Mouse (Mus musculus) ES-E14 (cell line): Measurements from ENCODE around the gene Cntrob. TPM values are rescaled to one million over a fixed set of nuclear protein-coding genes. Genes with fewer than 3 reads are reported as not detected.
A peak's percentile ranks its signal among the peaks of the same experiment; 100 is the strongest.

Experiments used
- DNase-seq: peaks from one replicate; pipeline ENCODE4 v3.0.0-alpha.2; 2013; ENCODE audit warnings: low read depth, low spot score
- H3K27ac ChIP-seq: 2 replicates; pipeline ENCODE4 v1.5.1; 2012; ENCODE audit warnings: low read depth, mild to moderate bottlenecking, low read length, moderate library complexity, mixed read lengths; ENCODE audit not compliant: poor library complexity, insufficient read depth, severe bottlenecking
- H3K36me3 ChIP-seq: 2 replicates; pipeline ENCODE4 v1.6.1; 2012; ENCODE audit warnings: mild to moderate bottlenecking, low read length, moderate library complexity, mixed read lengths; ENCODE audit not compliant: control insufficient read depth, poor library complexity, insufficient read depth, severe bottlenecking
- H3K4me1 ChIP-seq, 2 experiments: fragments of 150-350 bp in 1 of 2; sonication (generic) in 1 of 2; 2 replicates each; pipeline ENCODE4 v1.6.1; 2012; ENCODE audit warnings: low read length in 2 of 2, mild to moderate bottlenecking in 1 of 2, mixed read lengths in 1 of 2; ENCODE audit not compliant: control insufficient read depth in 2 of 2, insufficient read depth in 2 of 2, poor library complexity in 1 of 2
- H3K4me3 ChIP-seq, 2 experiments: fragments of 150-350 bp in 1 of 2; sonication (generic) in 1 of 2; 2 replicates each; pipeline ENCODE4 v1.5.1; 2012; ENCODE audit warnings: low read length in 2 of 2, low read depth in 1 of 2, mild to moderate bottlenecking in 1 of 2, mixed read lengths in 1 of 2; ENCODE audit not compliant: insufficient read depth in 1 of 2, poor library complexity in 1 of 2, severe bottlenecking in 1 of 2
- H3K9ac ChIP-seq: 2 replicates; pipeline ENCODE4 v1.6.1; 2012; ENCODE audit warnings: low read depth, mild to moderate bottlenecking, low read length, mixed read lengths; ENCODE audit not compliant: poor library complexity, insufficient read depth, severe bottlenecking
- H3K9me3 ChIP-seq: fragments of 150-350 bp; sonication (generic); 2 replicates; pipeline ENCODE4 v1.6.1; 2012; ENCODE audit warnings: low read depth, mild to moderate bottlenecking, low read length; ENCODE audit not compliant: control insufficient read depth, insufficient read depth
- CHD2 ChIP-seq: IDR thresholded peaks from 2 replicates; pipeline ENCODE4 v1.6.1; 2014; ENCODE audit warnings: mild to moderate bottlenecking, low read depth, low read length, inconsistent platforms
- HCFC1 ChIP-seq: IDR thresholded peaks from 2 replicates; pipeline ENCODE4 v1.6.1; 2012; ENCODE audit warnings: low read length, inconsistent platforms, borderline replicate concordance; ENCODE audit not compliant: insufficient read depth
- MAFK ChIP-seq: IDR thresholded peaks from 2 replicates; pipeline ENCODE4 v1.6.1; 2014; ENCODE audit warnings: mild to moderate bottlenecking, low read depth, low read length, inconsistent platforms; ENCODE audit not compliant: insufficient read depth
- ZC3H11A ChIP-seq: IDR thresholded peaks from 2 replicates; pipeline ENCODE4 v1.6.1; 2012; ENCODE audit warnings: low read depth, mild to moderate bottlenecking, inconsistent platforms, low read length, borderline replicate concordance
- ZNF384 ChIP-seq: IDR thresholded peaks from 2 replicates; pipeline ENCODE4 v1.6.1; 2012; ENCODE audit warnings: low read depth, low read length, inconsistent platforms
- in situ Hi-C, 2 experiments: fragments of 600-800 bp; cut with MboI; formaldehyde crosslinking; loops; one replicate each; pipeline ENCODE4 v1.15.1; 2025; ENCODE audit warnings: low sequenced_read_pairs in 2 of 2, inconsistent platforms in 1 of 2; ENCODE audit not compliant: unreplicated experiment in 2 of 2
- total RNA-seq: library from RNA; depleted of rRNA; stranded (reverse); fragments of 300-350 nt; gene quantifications from 2 replicates; pipeline ENCODE4 v1.2.3, GENCODE M21; 2012

Cntrob gene
- total RNA-seq, 1 experiment: 23.0 TPM

- no peak overlapping the region for H3K4me3 ChIP-seq
- DNase-seq: no peak
- in situ Hi-C loops: loop anchor here in 1 of 2 experiments (10.0 kb wide), 2 partner anchors 125 to 255 kb away; no protein-coding TSS in a partner anchor
- TF ChIP-seq ZC3H11A: no peak
- TF ChIP-seq HCFC1: no peak
- no peak for TF ChIP-seq CHD2
- TF ChIP-seq ZNF384: no peak
- no peak for TF ChIP-seq MAFK
- H3K9ac ChIP-seq: no peak overlapping the region
- no peaks in the 10 kb centered on the region; a peak in 1 of 4 replicates for H3K4me1 ChIP-seq
- H3K36me3 ChIP-seq: no peaks in the 10 kb centered on the region
- H3K27ac ChIP-seq: no peak overlapping the region
- no peaks in the 10 kb centered on the region for H3K9me3 ChIP-seq
Measured at GRCm38 (mm10) chr11:69260111-69260510, 63.5 kb downstream of the Cntrob start.

GRCm38 (mm10) chr11:69258287-69258686, 65.3 kb downstream of the Cntrob start:
- Histone ChIP-seq H3K27ac (no peak overlapping the region), H3K36me3 (no peaks in the 10 kb centered on the region), H3K4me1 (no peaks in the 10 kb centered on the region; a peak in 1 of 4 replicates), H3K4me3 (no peak overlapping the region), H3K9ac (no peak overlapping the region), H3K9me3 (no peaks in the 10 kb centered on the region)
- in situ Hi-C loops: loop anchor here in 1 of 2 experiments (5.0 kb wide), 1 partner anchor 259 kb away; no protein-coding TSS in a partner anchor
- peak; percentile 76 for DNase-seq
- TF ChIP-seq MAFK (no peak), ZC3H11A (no peak), HCFC1 (no peak), CHD2 (no peak), ZNF384 (no peak)

GRCm38 (mm10) chr11:69257807-69258206, 65.8 kb downstream of the Cntrob start:
- no peak overlapping the region for H3K4me3 ChIP-seq
- no peak for DNase-seq
- TF ChIP-seq HCFC1: no peak
- peak; percentile 53; the same call in 1 of the 2 replicates for TF ChIP-seq ZC3H11A
- 0 out of 2 replicates have a peak, but pooled peaks have one; percentile 49 for TF ChIP-seq ZNF384
- no peak overlapping the region for H3K9ac ChIP-seq
- no peaks in the 10 kb centered on the region for H3K36me3 ChIP-seq
- in situ Hi-C loops: loop anchor here in 1 of 2 experiments (5.0 kb wide), 1 partner anchor 259 kb away; no protein-coding TSS in a partner anchor
- no peak overlapping the region for H3K27ac ChIP-seq
- no peaks in the 10 kb centered on the region; a peak in 1 of 4 replicates for H3K4me1 ChIP-seq
- H3K9me3 ChIP-seq: no peaks in the 10 kb centered on the region

- no peak overlapping the region for H3K4me3 ChIP-seq
- in situ Hi-C loops: loop anchor here in 1 of 2 experiments (5.0 kb wide), 1 partner anchor 260 kb away; no protein-coding TSS in a partner anchor
- H3K9ac ChIP-seq: no peak overlapping the region
- H3K9me3 ChIP-seq: no peaks in the 10 kb centered on the region
- no peaks in the 10 kb centered on the region; a peak in 1 of 4 replicates for H3K4me1 ChIP-seq
- TF ChIP-seq ZC3H11A (no peak), HCFC1 (no peak), ZNF384 (no peak), MAFK (no peak), CHD2 (no peak)
- no peaks in the 10 kb centered on the region for H3K36me3 ChIP-seq
- no peak for DNase-seq
- H3K27ac ChIP-seq: no peak overlapping the region
Measured at GRCm38 (mm10) chr11:69257072-69257471, 66.5 kb downstream of the Cntrob start.

DNA sequence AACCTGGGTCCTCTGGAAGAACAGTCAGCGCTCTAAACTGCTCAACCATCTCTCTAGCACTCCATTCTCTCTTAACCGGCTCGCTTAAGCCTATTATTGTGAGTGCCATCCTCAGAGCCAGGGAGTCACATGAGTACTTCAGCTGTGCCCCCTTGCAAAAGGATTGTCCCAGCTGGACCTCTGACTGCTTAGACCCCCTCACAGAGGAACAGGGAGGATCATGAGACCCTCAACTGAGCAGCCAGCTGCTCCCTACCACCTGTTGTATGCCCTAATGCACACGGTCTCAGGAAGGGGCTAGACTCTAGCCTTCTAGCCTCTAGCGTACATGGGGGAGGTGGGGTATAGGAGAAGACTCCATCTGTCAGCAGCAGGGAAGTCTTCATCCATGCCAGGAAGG, 68.8 kb downstream of the Cntrob start:
- no peak for DNase-seq
- H3K9me3 ChIP-seq: no peaks in the 10 kb centered on the region
- TF ChIP-seq HCFC1 (no peak), CHD2 (no peak), ZC3H11A (no peak), MAFK (no peak), ZNF384 (no peak)
- H3K27ac ChIP-seq: no peak overlapping the region
- no peaks in the 10 kb centered on the region; a peak in 1 of 4 replicates for H3K4me1 ChIP-seq
- no peak overlapping the region for H3K4me3 ChIP-seq
- no peaks in the 10 kb centered on the region for H3K36me3 ChIP-seq
- H3K9ac ChIP-seq: no peak overlapping the region
- in situ Hi-C loops: loop anchor here in 1 of 2 experiments (5.0 kb wide), 1 partner anchor 262 kb away; no protein-coding TSS in a partner anchor
